In genomic region chr9:71072502-71072901, GRCm38 (mm10) we compare ENCODE assay signal across 10 mouse cellular contexts.
"Had no signal": no experiment of that assay in that cellular context is flagged by ENCODE, and none has a peak within 500 bp of the region (broad histone marks: within the 10 kb centered on the region; RNA-seq: fewer than 3 reads in every experiment).

No protein-coding gene starts in this region.

- H3K4me1 ChIP-seq: limb, embryonic 13.5 days; neural tube, embryonic 12.5 days; stomach, embryonic 15.5 days had no signal

- DNase-seq: kidney, adult 18-20 months; kidney, postnatal 10 days; kidney, postnatal 4 days; lung, adult 18-20 months; midbrain, embryonic 14.5 days had no signal

- H3K9me3 ChIP-seq: limb, embryonic 13.5 days; neural tube, embryonic 12.5 days; stomach, embryonic 15.5 days had no signal

- H3K9ac ChIP-seq: limb, embryonic 13.5 days; liver, embryonic 14.5 days; neural tube, embryonic 12.5 days; stomach, embryonic 15.5 days had no signal

- H3K36me3 ChIP-seq: limb, embryonic 13.5 days; neural tube, embryonic 12.5 days; stomach, embryonic 15.5 days had no signal

- H3K27me3 ChIP-seq: limb, embryonic 13.5 days; neural tube, embryonic 12.5 days; stomach, embryonic 15.5 days had no signal

- H3K4me3 ChIP-seq: layer of hippocampus, adult 2 months; limb, embryonic 13.5 days; neural tube, embryonic 12.5 days; stomach, embryonic 15.5 days had no signal

- H3K4me2 ChIP-seq: limb, embryonic 13.5 days; neural tube, embryonic 12.5 days; stomach, embryonic 15.5 days had no signal

- H3K27ac ChIP-seq: layer of hippocampus, adult 2 months; limb, embryonic 13.5 days; liver, embryonic 14.5 days; neural tube, embryonic 12.5 days; stomach, embryonic 15.5 days had no signal
